Comparison of ENCODE assay signal across 22 mouse cellular contexts in the genomic region with DNA sequence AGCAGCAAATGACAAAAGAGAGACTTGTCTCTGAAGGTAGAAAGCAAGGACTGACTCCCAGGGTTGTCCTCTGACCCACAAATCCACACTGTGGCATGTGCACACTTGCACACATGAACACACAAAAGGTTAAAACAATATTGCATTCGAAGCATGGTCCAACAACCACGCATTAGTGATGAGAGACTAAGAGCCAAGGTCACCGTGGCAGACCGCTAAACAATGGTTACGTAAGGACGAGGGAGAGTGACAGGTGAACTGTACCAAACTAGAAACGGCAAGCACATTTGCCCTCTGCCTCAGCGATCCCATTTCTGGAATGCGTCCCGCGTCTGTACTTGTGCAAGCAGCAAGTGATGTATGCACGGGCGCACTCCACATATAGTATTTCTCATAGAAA.
"Had no signal": no experiment of that assay in that cellular context is flagged by ENCODE, and none has a peak within 500 bp of the region (broad histone marks: within the 10 kb centered on the region; RNA-seq: fewer than 3 reads in every experiment).

No protein-coding gene starts in this region.

- H3K27me3 ChIP-seq: lung, embryonic 15.5 days; megakaryocyte, embryonic 14.5 days; neural tube, embryonic 15.5 days had no signal

- H3K4me3 ChIP-seq: limb, embryonic 10.5 days; limb, embryonic 13.5 days; lung, embryonic 15.5 days; megakaryocyte, embryonic 14.5 days; midbrain, embryonic 10.5 days; neural tube, embryonic 12.5 days; neural tube, embryonic 15.5 days had no signal

- ATAC-seq: inflammation-experienced regulatory T-cells, adult 6 months; intestine, embryonic 16.5 days had no signal

- H3K9me3 ChIP-seq: limb, embryonic 10.5 days; limb, embryonic 13.5 days; lung, embryonic 15.5 days; midbrain, embryonic 10.5 days; neural tube, embryonic 12.5 days; neural tube, embryonic 15.5 days had no signal

- H3K9ac ChIP-seq: limb, embryonic 13.5 days; lung, embryonic 15.5 days; neural tube, embryonic 12.5 days; neural tube, embryonic 15.5 days had no signal

- H3K4me1 ChIP-seq: lung, embryonic 15.5 days; megakaryocyte, embryonic 14.5 days had no signal

- DNase-seq: kidney, adult 18-20 months; lung, adult 18-20 months; lung, postnatal 10 days; lung, postnatal 36 days; midbrain, embryonic 14.5 days; right cerebral cortex, adult 18-20 months; right cerebral cortex, postnatal 14 days; right cerebral cortex, postnatal 4 days; thymus, adult 2 months; thymus, postnatal 14 days; thymus, postnatal 4 days had no signal

- H3K36me3 ChIP-seq: limb, embryonic 10.5 days; limb, embryonic 13.5 days; lung, embryonic 15.5 days; midbrain, embryonic 10.5 days; neural tube, embryonic 12.5 days; neural tube, embryonic 15.5 days had no signal

- H3K27ac ChIP-seq: kidney, postnatal 0 days; limb, embryonic 10.5 days; limb, embryonic 13.5 days; lung, embryonic 15.5 days; midbrain, embryonic 10.5 days; neural tube, embryonic 12.5 days; stomach, postnatal 0 days had no signal

- H3K4me2 ChIP-seq: limb, embryonic 13.5 days; lung, embryonic 15.5 days; neural tube, embryonic 12.5 days; neural tube, embryonic 15.5 days had no signal
